Mouse (Mus musculus) embryonic facial prominence, embryonic 12.5 days (tissue): Measurements from ENCODE around the gene Flnb. TPM values are rescaled to one million over a fixed set of nuclear protein-coding genes. Genes with fewer than 3 reads are reported as not detected.

Source experiments
- ATAC-seq: fragments of 200-750 bp; cut with Nextera tagmentation; 2 replicates; pipeline ENCODE4 v1.8.0; 2017; ENCODE audit not compliant: insufficient number of reproducible peaks, insufficient read depth, low FRiP score, low TSS enrichment
- H3K27ac ChIP-seq: fragments of 300-500 bp; sonication (generic); 2 replicates; pipeline ENCODE4 v1.5.1; 2016; ENCODE audit warnings: mild to moderate bottlenecking
- H3K27me3 ChIP-seq: fragments of 300-500 bp; sonication (generic); 2 replicates; pipeline ENCODE4 v1.6.1; 2016; ENCODE audit warnings: mild to moderate bottlenecking, moderate library complexity
- H3K36me3 ChIP-seq: fragments of 300-500 bp; sonication (generic); 2 replicates; pipeline ENCODE4 v1.6.1; 2016; ENCODE audit warnings: mild to moderate bottlenecking
- H3K4me1 ChIP-seq: fragments of 300-500 bp; sonication (generic); 2 replicates; pipeline ENCODE4 v1.6.1; 2016
- H3K4me2 ChIP-seq: fragments of 300-500 bp; sonication (generic); replicated peaks from 2 replicates; pipeline ENCODE4 v1.6.1; 2016; ENCODE audit warnings: mild to moderate bottlenecking, moderate library complexity
- H3K4me3 ChIP-seq: fragments of 300-500 bp; sonication (generic); 2 replicates; pipeline ENCODE4 v1.5.1; 2016; ENCODE audit warnings: mild to moderate bottlenecking
- H3K9ac ChIP-seq: fragments of 300-500 bp; sonication (generic); 2 replicates; pipeline ENCODE4 v1.6.1; 2016; ENCODE audit warnings: mild to moderate bottlenecking, moderate library complexity
- H3K9me3 ChIP-seq: fragments of 300-500 bp; sonication (generic); 2 replicates; pipeline ENCODE4 v1.6.1; 2016; ENCODE audit warnings: mild to moderate bottlenecking, moderate library complexity
- WGBS: fragments of 180-500 bp; shearing (Covaris S2); methylation state at CpG from one replicate; pipeline ENCODE4 v1.1.7; 2016; 5-methylcytosine and 5-hydroxymethylcytosine counted together
- polyA plus RNA-seq: library from polyadenylated mRNA; unstranded; fragments of >200 nt; fragmentation: Nextera tagmentation; extraction: Ambion mirVana; gene quantifications from 2 replicates; pipeline ENCODE4 v1.2.1, GENCODE M21; 2016

The Flnb gene
- polyA plus RNA-seq, 1 experiment from 2014 or later: 32.9 TPM

DNA sequence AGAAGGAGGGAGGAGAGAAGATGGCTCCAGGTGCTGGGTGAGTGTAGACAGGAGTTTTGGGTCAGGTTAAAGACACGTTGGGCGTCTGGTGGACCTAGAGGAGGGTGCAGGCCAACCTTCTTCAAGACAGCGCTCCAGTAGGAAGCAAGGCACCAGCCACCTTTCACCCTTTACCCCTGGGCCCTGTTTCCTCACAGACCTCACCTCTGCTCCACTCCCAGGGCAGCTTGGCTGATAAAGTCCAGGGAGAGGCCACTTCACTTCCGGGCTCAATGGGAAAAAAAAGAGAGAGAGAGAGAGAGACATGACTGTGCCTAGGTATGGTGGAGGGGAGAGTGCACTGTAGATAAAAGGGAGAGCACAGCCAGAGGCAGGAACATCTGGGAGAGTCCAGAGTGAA, 10.0 kb upstream of the Flnb start:
- ATAC-seq: no peak
- WGBS: 68% methylated on average over 4 of the region's 4 CpGs
- no peak overlapping the region for H3K27ac ChIP-seq
- H3K36me3 ChIP-seq: no peaks in the 10 kb centered on the region
- no peaks in the 10 kb centered on the region for H3K27me3 ChIP-seq
- no peak overlapping the region for H3K4me3 ChIP-seq
- H3K4me1 ChIP-seq: no peaks in the 10 kb centered on the region
- no peaks in the 10 kb centered on the region for H3K9me3 ChIP-seq
- no peak overlapping the region for H3K9ac ChIP-seq
- H3K4me2 ChIP-seq: no peak overlapping the region

DNA sequence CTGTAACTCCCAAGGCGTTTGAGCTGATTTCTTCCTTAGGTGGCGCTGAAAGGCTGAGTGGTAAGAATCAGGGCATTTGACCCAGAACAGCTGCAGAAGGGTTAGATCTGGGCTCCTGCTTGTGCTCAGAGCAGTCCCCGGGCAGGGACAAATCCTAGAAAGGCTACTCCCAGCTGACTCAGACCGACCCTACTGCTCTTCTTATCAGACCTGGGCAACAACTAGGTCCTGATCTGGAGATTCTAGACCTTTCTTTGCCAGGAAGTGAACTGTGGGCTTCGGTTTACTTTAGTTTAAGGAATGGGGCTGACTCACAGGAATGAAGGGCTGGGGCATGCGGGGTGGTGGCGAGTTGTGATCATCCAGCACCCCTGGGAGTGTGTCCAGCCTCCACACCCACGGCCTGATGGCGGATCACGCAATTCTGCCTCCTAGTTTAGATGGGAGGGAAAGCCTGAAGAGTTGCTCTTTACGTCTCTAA, 9.2 kb upstream of the Flnb start:
- no peaks in the 10 kb centered on the region for H3K27me3 ChIP-seq
- no peaks in the 10 kb centered on the region for H3K9me3 ChIP-seq
- no peak overlapping the region for H3K9ac ChIP-seq
- no peaks in the 10 kb centered on the region for H3K4me1 ChIP-seq
- no peak overlapping the region for H3K4me3 ChIP-seq
- no peaks in the 10 kb centered on the region for H3K36me3 ChIP-seq
- ATAC-seq: no peak
- WGBS: 69% methylated on average over 11 of the region's 11 CpGs
- no peak overlapping the region for H3K4me2 ChIP-seq
- no peak overlapping the region for H3K27ac ChIP-seq

DNA sequence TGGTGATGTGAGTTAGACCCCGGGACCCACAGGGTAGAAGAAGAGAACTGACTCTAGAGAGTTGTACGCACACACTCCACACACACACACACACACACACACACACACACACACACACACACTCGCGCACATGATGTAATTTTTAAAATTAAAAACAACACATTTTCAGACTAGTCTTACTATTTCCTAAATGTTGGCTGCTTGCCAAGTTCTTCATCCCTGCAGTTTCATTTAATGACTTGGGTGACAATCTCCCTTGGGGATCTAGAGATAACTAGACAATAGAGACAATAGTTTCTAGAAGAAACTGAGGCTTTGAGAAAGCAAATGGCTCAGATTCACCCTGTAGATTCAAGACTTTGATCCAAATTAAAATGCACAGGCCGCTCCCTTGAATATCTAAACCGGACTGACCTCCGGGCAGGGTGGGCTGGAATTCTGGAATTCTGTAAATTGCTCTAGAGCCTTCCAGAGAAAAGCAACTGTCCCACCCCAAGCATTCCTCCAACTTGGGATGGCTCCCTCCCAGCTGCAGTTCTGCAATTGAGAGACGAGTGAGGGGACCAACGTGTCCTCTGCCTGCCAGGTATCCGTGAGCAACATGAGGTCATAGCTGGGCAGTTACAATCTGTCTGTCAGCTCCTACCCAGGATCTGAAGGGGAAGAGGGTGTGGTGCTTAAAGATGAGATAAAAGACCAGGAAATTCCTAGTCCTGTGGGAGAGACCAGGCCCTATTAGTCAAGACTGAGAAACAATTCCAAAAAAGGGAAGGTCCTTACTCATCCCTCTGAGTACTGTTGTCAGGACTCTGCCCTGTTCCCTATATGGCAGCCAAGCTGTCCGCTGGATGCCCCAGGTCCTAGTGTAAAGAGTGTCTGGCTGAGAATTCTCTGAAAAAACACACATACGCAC, 8.5 kb upstream of the Flnb start:
- Histone ChIP-seq H3K27ac (no peak overlapping the region), H3K27me3 (no peaks in the 10 kb centered on the region), H3K9ac (no peak overlapping the region), H3K9me3 (no peaks in the 10 kb centered on the region), H3K4me1 (no peaks in the 10 kb centered on the region), H3K4me3 (no peak overlapping the region), H3K36me3 (no peaks in the 10 kb centered on the region), H3K4me2 (no peak overlapping the region)
- WGBS: 82% methylated on average over 12 of the region's 12 CpGs
- no peak for ATAC-seq

DNA sequence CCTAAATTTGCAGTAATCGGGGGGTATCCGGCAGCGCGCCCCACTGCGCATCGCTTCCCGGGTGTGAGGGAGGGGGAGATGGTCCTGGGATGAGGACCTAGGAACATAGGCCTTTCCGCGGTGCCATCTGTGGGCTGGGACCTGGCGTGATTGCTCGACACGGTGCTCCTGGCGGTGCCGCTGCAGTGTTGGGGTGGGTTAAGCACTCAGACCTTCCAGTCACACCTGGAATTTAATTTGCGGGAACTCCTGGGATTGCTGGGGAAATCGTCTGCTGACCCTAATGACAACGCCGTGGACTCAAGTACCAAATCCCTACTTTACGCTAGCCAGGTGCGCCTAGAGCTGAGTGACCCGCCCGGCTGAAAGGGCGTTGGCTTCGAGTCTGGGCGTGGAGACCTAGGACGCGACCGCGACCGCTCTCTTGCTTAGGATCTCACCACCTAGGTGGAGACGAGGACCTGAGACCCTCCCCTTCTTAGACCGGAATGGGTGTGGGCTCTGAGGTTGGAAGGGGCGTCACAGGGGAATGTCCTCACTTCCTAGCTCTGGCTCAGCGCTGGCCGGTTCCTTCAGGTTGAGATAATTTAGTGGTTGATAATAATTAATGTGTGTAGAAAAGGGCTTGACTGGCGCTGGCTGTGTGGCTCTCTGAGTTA, 835 bp downstream of the Flnb start:
- Histone ChIP-seq H3K4me2 (peak overlapping the region; percentile 87), H3K36me3 (no peaks in the 10 kb centered on the region), H3K4me1 (peaks cover 41% of the 10 kb centered on the region), H3K27me3 (no peaks in the 10 kb centered on the region), H3K9me3 (no peaks in the 10 kb centered on the region), H3K27ac (peak overlapping the region; percentile 78), H3K4me3 (peak overlapping the region; percentile 77), H3K9ac (peak overlapping the region; percentile 82)
- under 1% methylated on average over 36 of the region's 36 CpGs for WGBS
- 0 out of 2 replicates have a peak, but pooled peaks have one; percentile 4 for ATAC-seq

DNA sequence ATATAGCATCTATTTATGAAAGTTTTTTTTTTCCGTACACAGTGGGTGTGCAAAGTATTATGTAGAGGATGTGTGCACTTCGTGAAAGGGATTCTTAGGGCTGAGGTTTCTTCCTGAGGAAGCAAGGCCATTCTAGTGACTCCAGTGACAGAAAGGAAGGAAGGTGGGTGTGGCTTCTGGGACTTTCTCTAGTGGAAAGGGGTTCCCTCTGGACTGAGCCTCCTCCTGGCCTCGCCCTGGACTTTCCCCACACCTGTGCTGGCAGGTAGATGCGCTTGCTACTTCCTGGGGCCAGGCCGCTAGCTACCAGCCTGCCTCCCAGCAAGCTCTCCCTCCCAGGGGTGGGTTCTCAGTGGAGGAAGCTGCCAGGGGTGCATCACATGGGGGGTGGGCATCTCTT, 1.7 kb downstream of the Flnb start:
- peak overlapping the region; percentile 82; the same call in 1 of the 2 replicates for H3K9ac ChIP-seq
- no peak for ATAC-seq
- peaks cover 46% of the 10 kb centered on the region for H3K4me1 ChIP-seq

DNA sequence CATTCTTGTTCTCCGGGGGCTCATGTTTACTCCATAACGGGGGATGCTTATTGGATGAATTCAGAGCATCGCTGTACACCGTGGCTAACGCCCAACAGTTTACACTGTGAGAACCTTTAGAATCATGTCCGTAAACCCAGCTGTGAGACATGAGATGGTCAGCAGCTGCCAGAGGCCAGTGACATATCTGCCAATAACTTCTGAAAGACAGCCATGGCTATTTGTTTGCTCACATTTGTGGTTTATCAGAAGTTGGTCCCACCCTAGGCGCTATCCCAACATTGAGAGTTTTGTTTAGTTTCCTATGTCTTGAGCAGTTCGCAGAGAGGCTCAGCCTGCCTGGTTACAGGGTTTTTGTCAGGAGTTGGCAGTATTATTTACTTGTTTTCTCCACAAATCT, 3.6 kb downstream of the Flnb start:
- Histone ChIP-seq H3K4me3 (no peak overlapping the region), H3K9ac (no peak overlapping the region), H3K27ac (no peak overlapping the region), H3K27me3 (no peaks in the 10 kb centered on the region), H3K4me1 (peaks cover 65% of the 10 kb centered on the region), H3K9me3 (no peaks in the 10 kb centered on the region), H3K4me2 (peak overlapping the region; percentile 87), H3K36me3 (no peaks in the 10 kb centered on the region)
- no peak for ATAC-seq
- WGBS: 70% methylated on average over 8 of the region's 8 CpGs

More for the DNA sequence above, 1.7 kb downstream of the Flnb start:
- Histone ChIP-seq H3K27me3 (no peaks in the 10 kb centered on the region), H3K9me3 (no peaks in the 10 kb centered on the region), H3K4me3 (peak overlapping the region; percentile 77), H3K27ac (no peak overlapping the region), H3K36me3 (no peaks in the 10 kb centered on the region), H3K4me2 (peak overlapping the region; percentile 87)
- WGBS: 62% methylated on average over 5 of the region's 5 CpGs

DNA sequence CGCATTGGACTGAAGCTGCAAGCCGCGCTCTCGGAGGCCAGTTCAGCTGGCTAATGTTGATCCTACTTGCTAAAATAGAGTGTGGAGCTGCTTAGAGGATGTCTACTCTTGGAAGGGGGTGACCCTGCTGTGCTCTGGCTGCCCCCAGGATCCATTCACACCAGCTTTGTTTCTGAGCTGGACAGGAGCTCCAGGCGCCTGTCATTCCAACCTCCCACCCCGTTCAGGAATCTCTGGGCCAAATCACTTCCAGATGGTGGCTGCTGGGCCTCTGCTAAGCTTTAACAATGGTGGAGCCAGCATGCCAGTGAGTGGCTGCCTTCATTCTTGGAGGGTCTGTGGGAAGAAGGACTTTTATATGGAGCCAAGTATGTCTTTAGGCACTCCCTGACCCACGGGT, 4.9 kb downstream of the Flnb start:
- no peaks in the 10 kb centered on the region for H3K36me3 ChIP-seq
- H3K27me3 ChIP-seq: no peaks in the 10 kb centered on the region
- H3K4me3 ChIP-seq: no peak overlapping the region
- WGBS: 18% methylated on average over 7 of the region's 7 CpGs
- peak overlapping the region; percentile 39 for H3K4me2 ChIP-seq
- no peak overlapping the region for H3K9ac ChIP-seq
- no peaks in the 10 kb centered on the region for H3K9me3 ChIP-seq
- peak overlapping the region; percentile 84 for H3K27ac ChIP-seq
- no peak for ATAC-seq
- peaks cover 70% of the 10 kb centered on the region for H3K4me1 ChIP-seq

DNA sequence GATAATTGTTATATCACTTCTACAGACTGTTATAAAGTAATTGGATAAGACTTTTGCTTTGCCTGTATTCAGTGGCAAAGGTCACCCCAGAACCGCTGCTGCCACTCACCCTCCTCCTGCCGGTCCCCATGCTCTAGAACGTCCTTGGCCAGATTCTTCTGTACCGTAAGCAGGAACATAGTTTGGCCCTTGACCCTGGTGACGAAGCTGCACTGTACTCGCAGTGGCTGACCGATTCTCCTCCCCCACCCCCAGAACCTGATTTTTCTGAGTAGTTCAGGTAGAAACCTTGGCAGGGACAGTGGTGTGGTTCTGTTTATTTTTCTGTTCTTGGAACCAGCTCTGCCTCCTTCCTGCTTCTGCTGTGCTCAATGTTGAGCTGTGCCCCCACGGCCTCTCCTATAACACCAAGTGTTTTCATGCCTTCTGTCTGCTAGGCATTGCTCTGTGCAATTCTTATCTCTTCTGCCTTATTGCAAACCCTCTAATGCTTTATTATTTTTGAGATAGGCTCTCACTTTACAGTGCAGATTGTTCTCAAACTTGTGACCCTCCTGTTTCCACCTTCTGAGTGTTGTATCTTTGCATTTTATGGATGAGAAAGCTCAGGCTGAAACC, 7.0 kb downstream of the Flnb start:
- Histone ChIP-seq H3K9ac (no peak overlapping the region), H3K4me1 (peaks cover 63% of the 10 kb centered on the region), H3K27ac (no peak overlapping the region), H3K4me2 (no peak overlapping the region), H3K4me3 (no peak overlapping the region), H3K27me3 (no peaks in the 10 kb centered on the region), H3K9me3 (no peaks in the 10 kb centered on the region), H3K36me3 (no peaks in the 10 kb centered on the region)
- WGBS: 50% methylated on average over 8 of the region's 8 CpGs
- no peak for ATAC-seq

DNA sequence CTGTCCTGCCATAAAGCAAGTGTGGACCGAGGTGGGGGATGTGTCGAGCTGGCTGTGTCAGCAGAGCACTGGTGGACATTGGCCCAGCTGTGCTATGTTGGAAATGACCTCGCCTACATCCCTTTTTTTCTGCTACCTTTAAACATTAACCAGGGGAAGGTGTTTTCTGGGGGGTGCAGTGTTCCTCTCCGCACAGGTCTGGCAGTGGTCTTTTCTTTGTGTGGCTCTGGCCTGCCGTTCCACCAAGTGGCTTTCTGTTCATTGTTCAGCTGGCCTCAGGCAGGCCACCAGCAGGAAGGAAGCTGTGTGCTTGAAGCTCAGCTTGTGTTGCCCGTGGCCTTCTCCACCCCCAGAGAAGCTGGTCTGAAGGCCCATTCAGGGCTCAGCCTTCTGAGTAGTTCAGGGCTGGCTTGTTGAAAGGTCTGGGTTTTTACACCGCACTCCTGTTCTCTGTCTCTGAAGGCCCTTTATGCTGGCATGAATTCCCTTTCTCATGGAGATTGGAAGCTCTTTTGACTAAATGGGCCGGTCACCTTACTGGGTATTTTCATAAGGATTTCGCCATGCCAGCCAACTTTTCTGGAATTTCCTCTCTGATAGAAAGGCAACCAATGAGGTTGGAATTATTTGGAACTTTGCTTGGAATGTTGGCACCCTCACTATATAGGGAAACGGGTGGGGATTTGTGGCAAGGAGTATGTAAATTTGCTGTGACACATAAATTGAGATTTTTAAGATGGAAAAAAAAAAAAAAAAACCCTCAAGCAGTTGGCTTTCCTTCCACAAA, 8.6 kb downstream of the Flnb start:
- 0 out of 2 replicates have a peak, but pooled peaks have one; percentile 58 for ATAC-seq
- no peaks in the 10 kb centered on the region for H3K36me3 ChIP-seq
- whole genome bisulfite sequencing: 32% methylated on average over 10 of the region's 10 CpGs
- H3K4me3 ChIP-seq: no peak overlapping the region
- no peaks in the 10 kb centered on the region for H3K27me3 ChIP-seq
- H3K9ac ChIP-seq: no peak overlapping the region
- peaks cover 49% of the 10 kb centered on the region for H3K4me1 ChIP-seq
- no peak overlapping the region for H3K4me2 ChIP-seq
- no peaks in the 10 kb centered on the region for H3K9me3 ChIP-seq
- peak overlapping the region; percentile 80 for H3K27ac ChIP-seq

DNA sequence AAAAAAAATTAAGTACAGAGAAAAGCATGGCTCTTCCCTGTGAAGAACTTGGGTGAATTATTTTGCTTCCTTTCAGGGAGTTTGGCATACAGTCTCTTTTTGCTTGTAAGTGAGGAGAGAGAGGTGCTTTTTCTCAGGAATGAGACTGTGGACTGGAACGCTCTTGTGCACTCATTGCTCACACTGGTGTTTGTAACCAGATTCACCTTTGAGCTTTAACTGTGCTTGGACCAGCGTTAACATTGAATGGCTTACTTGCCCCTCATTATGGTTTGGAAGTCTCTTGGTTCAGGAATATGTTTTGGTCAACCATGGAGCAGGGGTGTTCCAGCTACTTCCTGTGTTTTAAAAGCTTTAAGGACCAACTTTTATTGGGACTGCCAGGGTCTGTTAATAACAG, 11.4 kb downstream of the Flnb start:
- Histone ChIP-seq H3K27me3 (no peaks in the 10 kb centered on the region), H3K4me3 (no peak overlapping the region), H3K27ac (no peak overlapping the region), H3K4me1 (peaks cover 32% of the 10 kb centered on the region), H3K4me2 (no peak overlapping the region), H3K9me3 (no peaks in the 10 kb centered on the region), H3K36me3 (no peaks in the 10 kb centered on the region), H3K9ac (no peak overlapping the region)
- WGBS: 90% methylated on average over 2 of the region's 2 CpGs
- ATAC-seq: no peak

DNA sequence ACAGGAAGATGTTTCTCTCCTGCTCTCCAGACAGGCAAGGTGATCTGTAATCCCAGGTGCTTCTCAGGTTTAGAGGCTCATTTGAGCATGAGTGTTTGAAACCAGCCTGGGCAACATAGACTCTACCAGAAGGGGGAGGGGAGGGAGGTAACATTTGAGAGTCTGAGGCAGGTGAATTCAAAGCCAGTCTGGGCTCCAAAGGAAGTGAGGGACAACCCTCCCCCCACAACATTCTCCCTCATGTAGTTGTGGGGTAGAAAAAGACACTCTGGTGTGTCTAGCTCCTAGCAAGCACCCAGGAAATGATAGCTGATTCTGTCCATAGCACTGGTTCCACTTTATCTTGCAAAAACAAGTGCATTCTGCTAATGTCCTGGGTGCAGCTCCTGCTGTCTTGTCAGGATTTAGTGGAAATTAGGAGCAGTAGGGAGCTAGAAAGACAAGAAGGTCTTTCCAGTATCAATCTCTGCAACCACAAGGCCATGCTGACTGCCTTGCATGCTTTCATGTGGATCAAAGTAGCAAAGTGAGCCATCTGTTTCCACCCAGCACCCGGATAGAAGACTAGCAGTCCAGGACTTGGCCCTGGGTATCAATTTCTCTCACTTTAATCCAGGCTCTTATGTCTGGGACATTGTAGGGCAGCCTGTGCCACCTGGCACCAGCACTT, 14.1 kb downstream of the Flnb start:
- H3K4me3 ChIP-seq: no peak overlapping the region
- H3K4me1 ChIP-seq: 0 out of 2 replicates have a peak, but pooled peaks cover 5% of the 10 kb centered on the region
- H3K9me3 ChIP-seq: no peaks in the 10 kb centered on the region
- no peak overlapping the region for H3K4me2 ChIP-seq
- no peak for ATAC-seq
- H3K27me3 ChIP-seq: no peaks in the 10 kb centered on the region
- 32% methylated on average over 1 of the region's 1 CpGs for WGBS
- H3K27ac ChIP-seq: no peak overlapping the region
- no peak overlapping the region for H3K9ac ChIP-seq
- H3K36me3 ChIP-seq: no peaks in the 10 kb centered on the region
